Mouse (Mus musculus) v-Abl transformed pro-B cells (cell line): ENCODE results near the gene Mbtps2.

Source experiments
- in situ Hi-C, 2 experiments: fragments of 400-800 bp; cut with MboI; formaldehyde crosslinking; loops; one replicate each; pipeline ENCODE4 v1.15.1; 2025; ENCODE audit not compliant: unreplicated experiment in 2 of 2

Gene Mbtps2

DNA sequence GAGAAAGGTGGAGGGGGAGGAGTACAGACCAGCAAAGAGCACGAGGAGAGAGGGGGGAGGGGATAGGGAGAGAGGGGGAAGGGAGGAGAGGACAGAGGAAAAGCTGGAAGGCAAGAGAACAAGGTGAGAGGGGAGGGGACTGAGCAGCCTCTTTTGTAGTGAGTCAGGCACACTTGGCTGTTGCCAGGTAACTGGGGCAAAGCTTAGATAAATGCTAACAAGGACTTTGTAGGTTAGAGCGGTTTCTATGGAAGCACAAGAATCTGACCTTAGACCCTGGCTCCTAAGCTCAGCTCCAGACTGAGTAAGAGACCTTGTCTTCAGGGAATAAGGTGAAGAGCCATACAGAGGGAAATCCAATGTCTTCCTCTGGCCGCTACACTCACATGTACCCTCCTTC lies 51.4 kb downstream of the Mbtps2 start:
- in situ Hi-C loops: no loop called here

DNA sequence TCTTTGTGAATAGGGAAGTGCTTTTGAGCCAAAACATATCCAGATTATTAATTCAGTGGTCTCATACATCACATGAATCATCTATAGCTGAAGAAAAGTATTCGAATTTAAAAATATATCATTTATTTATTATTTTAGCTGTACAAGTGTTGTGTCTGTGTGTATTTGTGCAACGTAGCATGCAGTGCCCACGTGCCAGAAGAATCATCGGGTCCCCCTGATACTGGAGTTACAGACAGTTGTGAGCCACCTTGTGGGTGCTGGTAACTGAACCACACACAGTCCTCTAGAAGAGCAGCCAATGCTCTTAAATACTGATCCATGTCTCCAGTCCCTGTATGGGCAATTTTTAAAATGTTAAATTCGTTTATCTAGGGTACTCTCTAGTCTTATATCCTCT lies 92.1 kb downstream of the Mbtps2 start:
- in situ Hi-C loops: no loop called here

DNA sequence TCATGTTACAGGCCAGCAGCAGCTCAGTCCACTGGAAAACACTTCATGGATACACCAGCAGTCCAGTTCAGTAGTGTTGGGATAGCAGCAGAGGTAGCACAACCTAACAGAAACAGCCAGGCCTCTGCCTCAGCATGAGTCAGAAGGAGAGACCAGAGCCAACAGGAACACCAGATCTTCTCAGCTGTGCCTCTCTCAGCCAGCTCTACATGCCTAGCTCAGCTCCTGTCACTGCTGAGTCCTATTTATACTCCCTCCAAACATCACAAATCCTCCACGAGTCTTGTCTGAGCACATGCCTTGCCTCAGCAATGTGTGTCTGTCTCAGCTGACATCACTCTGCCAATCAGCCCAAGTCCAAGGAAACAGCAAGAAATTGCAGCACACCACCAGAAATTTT lies 94.0 kb downstream of the Mbtps2 start:
- in situ Hi-C loops: no loop called here

DNA sequence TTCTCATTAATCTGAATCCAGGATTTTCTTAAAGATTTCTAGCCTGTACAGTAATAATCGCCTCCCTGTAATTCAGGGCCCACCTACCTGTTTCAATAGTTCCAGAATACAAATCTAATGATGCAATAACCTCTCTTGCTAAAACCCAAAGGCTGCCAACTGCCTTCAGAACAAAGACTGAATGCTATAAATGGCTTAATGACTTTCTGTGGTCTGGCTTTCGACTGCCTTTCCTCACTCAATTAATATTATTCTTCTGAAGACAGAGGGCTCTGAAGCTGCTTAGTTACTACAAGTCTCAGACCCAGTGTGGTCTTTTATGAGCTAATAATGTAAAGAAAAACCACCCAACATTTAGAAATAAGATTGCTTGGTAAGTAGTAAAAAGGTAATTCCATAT lies 96.6 kb downstream of the Mbtps2 start:
- in situ Hi-C loops: no loop called here

DNA sequence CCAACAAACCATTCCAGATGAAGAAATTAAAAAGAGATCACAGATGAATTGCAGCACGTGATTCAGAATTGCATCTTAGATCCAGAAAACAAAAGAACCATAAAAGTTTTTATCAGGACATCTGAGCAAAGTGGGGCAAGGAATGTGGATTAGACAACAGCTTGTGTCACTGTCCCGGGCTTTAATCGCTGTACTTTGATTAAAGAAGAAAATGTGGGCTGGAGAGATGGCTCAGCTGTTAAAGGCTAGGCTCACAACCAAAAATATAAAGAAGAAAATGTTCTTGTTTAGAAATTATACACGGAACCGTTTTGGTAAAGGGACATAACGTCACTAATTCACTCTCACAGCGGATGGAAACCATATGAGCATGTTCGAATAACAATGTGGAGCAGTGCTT lies 98.5 kb downstream of the Mbtps2 start:
- in situ Hi-C loops: no loop called here

DNA sequence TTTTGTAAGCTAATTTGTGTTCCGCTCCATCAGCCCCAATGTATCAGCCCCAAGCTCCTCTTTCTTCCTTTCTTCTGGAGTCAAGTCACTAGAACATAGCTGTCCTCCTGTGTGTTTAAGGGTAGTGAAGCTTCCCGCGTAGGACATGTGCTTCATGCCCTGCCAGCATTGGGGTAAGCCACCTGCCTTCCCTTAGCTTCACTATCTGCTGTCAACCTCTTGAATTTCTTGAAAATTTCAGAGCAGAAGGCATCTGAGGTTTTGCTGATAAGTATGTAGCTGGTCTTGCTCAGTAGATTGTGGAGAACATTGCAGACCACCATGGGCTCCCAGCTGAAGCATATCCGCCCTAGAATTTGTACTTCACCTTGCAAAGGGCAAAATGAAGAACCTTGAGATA lies 105.4 kb downstream of the Mbtps2 start:
- in situ Hi-C loops: loop anchor here (25.0 kb wide), 2 partner anchors 94 to 1769 kb away; partner anchors contain the start of gene Mbtps2 (in 1 of the 2)

DNA sequence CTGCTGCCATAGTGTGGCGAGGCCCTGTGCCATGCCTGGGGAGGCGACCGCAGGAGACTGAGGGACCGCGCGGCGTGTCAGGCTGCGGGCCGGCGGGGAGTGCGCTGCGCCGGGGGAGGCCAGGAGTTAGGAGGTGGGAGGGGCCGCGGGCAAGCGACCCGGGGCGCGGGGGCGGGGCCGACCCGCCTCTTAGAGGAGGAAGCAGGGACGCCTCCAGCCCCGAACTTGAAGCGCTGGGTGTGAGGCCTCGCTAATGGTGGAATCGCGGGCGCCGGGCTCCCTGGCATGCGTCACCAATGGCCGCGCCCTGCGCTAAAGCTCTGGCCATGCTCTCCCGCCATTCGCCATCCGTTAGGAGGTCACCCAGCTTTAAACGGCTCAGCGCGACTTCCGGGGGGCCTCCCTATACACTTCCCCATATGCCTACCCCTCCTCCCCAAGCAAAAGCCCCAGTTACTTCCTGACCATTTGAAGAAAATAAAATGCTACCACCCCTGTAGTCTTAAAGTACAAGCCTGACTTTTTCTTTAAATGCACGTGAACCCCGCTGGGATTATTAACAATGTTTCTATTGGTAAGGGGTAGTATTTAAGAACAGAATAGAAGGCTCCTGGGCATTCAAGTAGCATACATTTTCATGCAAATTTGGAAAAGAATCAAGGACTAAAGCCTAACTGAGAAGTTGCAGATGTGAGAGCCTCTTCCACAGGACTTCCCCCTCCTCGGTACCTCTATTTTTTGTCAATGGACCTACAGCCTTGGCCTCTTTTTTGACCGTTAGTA lies 106.4 kb downstream of the Mbtps2 start, which contains the start of gene Sms:
Gene Sms (minus strand): TSS at position 344 of the 783 bp plus-strand sequence.
- in situ Hi-C loops: loop anchor here (25.0 kb wide), 2 partner anchors 95 to 1770 kb away; partner anchors contain the start of gene Mbtps2 (in 1 of the 2)

DNA sequence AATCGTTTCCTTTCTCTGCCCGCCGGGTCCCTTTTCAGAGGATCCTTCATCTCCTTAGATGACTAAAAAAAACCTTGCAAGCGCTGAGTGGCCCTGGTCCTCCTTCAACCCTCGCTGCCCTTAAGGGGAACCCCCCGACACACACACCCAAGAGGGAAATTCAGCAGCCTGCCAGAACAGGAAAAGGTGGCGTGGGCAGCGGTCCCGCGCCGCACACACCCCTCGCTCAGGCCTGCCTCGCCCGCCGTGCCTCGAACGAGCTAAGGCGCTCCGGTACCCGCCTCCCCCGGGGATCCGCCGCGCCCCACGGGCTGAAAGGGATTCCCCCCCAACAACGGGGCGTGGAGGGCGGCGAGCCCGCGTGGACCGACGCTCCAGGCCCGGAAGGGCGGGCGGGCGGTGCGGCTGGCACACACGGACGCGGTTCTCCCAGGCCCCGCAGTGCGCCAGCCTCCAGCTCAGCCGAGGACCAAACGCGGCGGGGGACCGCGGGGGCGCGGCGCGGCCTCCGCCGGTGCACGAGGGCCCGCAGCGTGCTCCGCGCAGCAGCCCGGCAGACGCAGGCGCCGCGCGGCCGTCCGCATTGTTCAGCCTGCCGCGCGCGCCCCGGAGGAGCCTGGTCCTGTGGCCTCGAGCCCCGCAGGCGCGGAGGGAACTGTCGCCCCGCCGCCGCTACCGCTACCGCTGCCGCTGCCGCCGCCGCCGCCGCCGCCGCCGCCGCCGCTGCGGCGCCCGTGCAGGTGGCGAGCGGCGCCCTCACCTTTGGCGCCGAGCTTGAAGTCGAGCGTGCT lies 107.2 kb downstream of the Mbtps2 start:
- in situ Hi-C loops: loop anchor here (25.0 kb wide), 2 partner anchors 96 to 1771 kb away; partner anchors contain the start of gene Mbtps2 (in 1 of the 2)

DNA sequence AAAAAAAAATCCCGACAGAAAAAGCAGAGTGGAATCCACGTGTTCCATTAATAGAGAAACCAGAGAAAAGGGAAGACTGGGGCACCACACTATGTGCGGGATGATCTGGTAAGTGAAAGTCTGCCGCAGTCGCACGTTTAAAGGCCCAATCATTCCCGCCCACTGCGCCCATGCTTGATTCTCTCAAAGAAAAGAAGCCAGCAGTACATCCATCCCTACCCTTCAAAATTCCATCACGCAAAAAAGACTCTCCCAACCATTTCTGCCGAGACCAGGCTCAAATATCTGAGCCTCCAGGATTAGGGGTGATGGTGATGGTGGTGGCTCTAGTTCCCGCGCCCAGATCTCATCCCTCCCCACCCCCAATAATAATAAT lies 107.8 kb downstream of the Mbtps2 start:
- in situ Hi-C loops: loop anchor here (25.0 kb wide), 2 partner anchors 97 to 1772 kb away; partner anchors contain the start of gene Mbtps2 (in 1 of the 2)

DNA sequence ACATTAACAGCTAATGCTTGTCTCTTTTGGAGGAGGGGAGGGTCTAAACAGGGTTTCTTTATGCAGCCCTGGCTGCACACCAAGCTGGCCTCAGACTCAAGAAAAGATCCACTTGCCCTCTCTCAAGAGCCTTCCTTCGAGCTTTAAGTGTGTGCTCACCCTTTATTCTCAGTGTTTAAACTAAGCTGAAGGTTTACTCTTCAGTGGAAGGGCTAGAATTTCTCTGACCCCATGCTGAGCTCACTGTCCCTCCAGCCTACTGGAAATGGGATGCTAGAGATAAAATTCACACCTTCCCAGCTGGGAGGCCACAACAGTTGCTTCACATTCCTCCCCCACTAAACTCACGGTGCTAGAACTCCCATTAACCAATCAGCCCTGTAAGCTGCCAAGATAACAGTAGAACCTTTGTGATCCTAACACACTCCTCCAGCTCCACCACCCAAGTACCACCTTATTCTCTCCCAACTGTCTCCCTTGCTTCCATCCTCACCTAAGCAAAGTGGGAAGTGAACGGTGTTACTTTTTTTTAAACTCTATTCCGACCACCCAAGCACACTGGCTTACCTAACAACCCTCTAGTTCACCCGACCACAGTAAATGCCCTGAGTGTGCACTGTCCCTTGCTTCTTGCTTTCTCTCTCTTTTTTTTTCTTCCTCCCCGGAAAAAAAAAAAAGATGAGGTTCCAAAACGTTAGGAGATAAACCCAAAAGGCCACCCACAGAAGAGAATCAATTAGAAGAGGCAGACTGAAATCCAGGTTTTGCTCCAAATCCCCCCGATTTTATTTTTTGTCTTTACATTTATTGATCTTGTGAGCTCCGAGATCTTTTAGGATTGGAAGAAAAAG lies 108.4 kb downstream of the Mbtps2 start:
- in situ Hi-C loops: loop anchor here (10.0 to 25.0 kb wide), 4 partner anchors 97 to 1772 kb away; partner anchors contain the start of gene Mbtps2 (in 2 of the 2)

DNA sequence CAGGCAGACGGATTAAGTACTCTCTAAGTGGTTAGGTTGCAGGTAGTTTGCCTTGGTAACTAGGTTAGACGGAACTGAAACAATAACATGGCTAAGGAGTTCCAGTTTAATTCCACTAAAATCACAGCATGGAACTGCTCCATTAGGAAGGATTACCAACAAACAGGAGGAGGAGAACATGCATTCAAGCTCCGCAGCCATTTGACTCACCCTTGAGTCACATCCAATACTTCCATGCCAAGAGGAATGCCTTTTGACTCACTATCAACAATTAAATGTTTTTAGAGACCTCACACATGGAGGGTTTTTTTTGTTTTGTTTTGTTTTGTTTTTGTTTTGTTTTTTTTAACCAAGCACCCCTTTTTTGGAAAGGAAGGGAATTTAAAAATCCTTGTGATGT lies 109.7 kb downstream of the Mbtps2 start:
- in situ Hi-C loops: loop anchor here (10.0 to 25.0 kb wide), 4 partner anchors 98 to 1773 kb away; partner anchors contain the start of gene Mbtps2 (in 2 of the 2)

DNA sequence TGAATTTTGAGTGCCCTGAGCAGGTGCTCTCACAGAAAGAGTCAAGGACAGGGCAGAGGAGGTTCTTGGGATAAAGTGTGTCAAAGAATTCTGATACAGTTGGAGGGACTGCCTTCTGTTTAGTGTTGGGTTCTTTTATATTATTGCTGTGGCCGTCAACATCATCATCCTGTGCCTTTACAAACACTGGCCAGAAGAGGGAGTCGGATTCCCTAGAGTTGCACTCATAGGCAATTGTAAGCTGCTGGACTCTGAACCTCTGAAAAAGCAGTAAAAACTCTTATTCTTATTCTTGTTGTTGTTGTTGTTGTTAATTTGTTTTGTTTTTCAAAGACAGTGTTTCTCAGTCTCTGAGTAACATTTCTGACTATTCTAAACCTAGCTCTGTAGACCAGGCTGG lies 111.8 kb downstream of the Mbtps2 start:
- in situ Hi-C loops: loop anchor here (10.0 to 25.0 kb wide), 4 partner anchors 101 to 1776 kb away; partner anchors contain the start of gene Mbtps2 (in 2 of the 2)
